Mouse (Mus musculus) forebrain, embryonic 13.5 days (tissue): ENCODE measurements around the gene Insl5. TPM values are rescaled to one million over a fixed set of nuclear protein-coding genes. Genes with fewer than 3 reads are reported as not detected.

ENCODE experiments used
- ATAC-seq: fragments of 200-750 bp; cut with Nextera tagmentation; 2 replicates; pipeline ENCODE4 v1.8.0; 2017
- H3K27ac ChIP-seq: fragments of 300-500 bp; sonication (generic); 2 replicates; pipeline ENCODE4 v1.5.1; 2015; ENCODE audit warnings: inconsistent platforms, mild to moderate bottlenecking, moderate library complexity
- H3K27me3 ChIP-seq: fragments of 300-500 bp; sonication (generic); 2 replicates; pipeline ENCODE4 v1.6.1; 2015; ENCODE audit warnings: mild to moderate bottlenecking, inconsistent platforms
- H3K36me3 ChIP-seq: fragments of 300-500 bp; sonication (generic); 2 replicates; pipeline ENCODE4 v1.6.1; 2015; ENCODE audit warnings: mild to moderate bottlenecking, inconsistent platforms; ENCODE audit not compliant: poor library complexity, severe bottlenecking
- H3K4me1 ChIP-seq: fragments of 300-500 bp; sonication (generic); 2 replicates; pipeline ENCODE4 v1.6.1; 2015; ENCODE audit warnings: inconsistent platforms
- H3K4me2 ChIP-seq: fragments of 300-500 bp; sonication (generic); 2 replicates; pipeline ENCODE4 v1.6.1; 2015; ENCODE audit warnings: inconsistent platforms, mild to moderate bottlenecking, moderate library complexity
- H3K4me3 ChIP-seq: fragments of 300-500 bp; sonication (generic); 2 replicates; pipeline ENCODE4 v1.5.1; 2015; ENCODE audit warnings: mild to moderate bottlenecking, inconsistent platforms
- H3K9ac ChIP-seq: fragments of 300-500 bp; sonication (generic); 2 replicates; pipeline ENCODE4 v1.6.1; 2015; ENCODE audit warnings: mild to moderate bottlenecking, inconsistent platforms
- H3K9me3 ChIP-seq: fragments of 300-500 bp; sonication (generic); replicated peaks from 2 replicates; pipeline ENCODE4 v1.6.1; 2016; ENCODE audit warnings: inconsistent platforms
- whole genome bisulfite sequencing: fragments of 180-500 bp; shearing (Covaris S2); methylation state at CpG from one replicate; pipeline ENCODE4 v1.1.7; 2015; 5-methylcytosine and 5-hydroxymethylcytosine counted together
- polyA plus RNA-seq: library from polyadenylated mRNA; unstranded; fragments of >200 nt; fragmentation: Nextera tagmentation; extraction: Ambion mirVana; gene quantifications from 2 replicates; pipeline ENCODE4 v1.2.1, GENCODE M21; 2015

Gene Insl5
- 0.43 TPM in 1 of 2 replicates, not detected in the other for polyA plus RNA-seq

GRCm38 (mm10) chr4:103026621-103027020, at the start of gene Insl5:
Gene Insl5, minus strand, starts transcription at chr4:103026842.
- Histone ChIP-seq H3K4me3 (no peak within 1 kb of the TSS), H3K4me2 (no peak within 1 kb of the TSS), H3K9ac (no peak within 1 kb of the TSS), H3K4me1 (no peaks in the 10 kb centered on the region), H3K27me3 (no peaks in the 10 kb centered on the region), H3K27ac (no peak within 1 kb of the TSS), H3K9me3 (no peaks in the 10 kb centered on the region), H3K36me3 (no peaks in the 10 kb centered on the region)
- whole genome bisulfite sequencing = 97% methylated on average over 4 of the region's 4 CpGs
- ATAC-seq = no peak

- no peak overlapping the region for H3K9ac ChIP-seq
- H3K36me3 ChIP-seq = no peaks in the 10 kb centered on the region
Measured at GRCm38 (mm10) chr4:103070631-103071030, 44.0 kb upstream of the Insl5 start.

GRCm38 (mm10) chr4:103067906-103068655, 41.4 kb upstream of the Insl5 start:
- ATAC-seq = no peak
- Histone ChIP-seq H3K4me1 (peaks cover 10% of the 10 kb centered on the region), H3K27ac (no peak overlapping the region), H3K9ac (no peak overlapping the region), H3K4me2 (no peak overlapping the region), H3K27me3 (no peaks in the 10 kb centered on the region), H3K9me3 (no peaks in the 10 kb centered on the region), H3K4me3 (no peak overlapping the region), H3K36me3 (no peaks in the 10 kb centered on the region)
- WGBS = 37% methylated on average over 6 of the region's 6 CpGs

More at GRCm38 (mm10) chr4:103070631-103071030, 44.0 kb upstream of the Insl5 start:
- WGBS = 65% methylated on average over 3 of the region's 3 CpGs
- Histone ChIP-seq H3K4me2 (no peak overlapping the region), H3K4me3 (no peak overlapping the region), H3K4me1 (peaks cover 10% of the 10 kb centered on the region), H3K27me3 (no peaks in the 10 kb centered on the region), H3K9me3 (no peaks in the 10 kb centered on the region), H3K27ac (no peak overlapping the region)
- no peak for ATAC-seq

GRCm38 (mm10) chr4:103064976-103065375, 38.3 kb upstream of the Insl5 start:
- H3K9me3 ChIP-seq = no peaks in the 10 kb centered on the region
- ATAC-seq = no peak
- H3K27ac ChIP-seq = no peak overlapping the region
- no peak overlapping the region for H3K9ac ChIP-seq
- no peak overlapping the region for H3K4me2 ChIP-seq
- H3K36me3 ChIP-seq = no peaks in the 10 kb centered on the region
- H3K4me1 ChIP-seq = peaks cover 10% of the 10 kb centered on the region
- H3K27me3 ChIP-seq = no peaks in the 10 kb centered on the region
- WGBS = 86% methylated on average over 5 of the region's 5 CpGs
- H3K4me3 ChIP-seq = no peak overlapping the region

- no peak overlapping the region for H3K27ac ChIP-seq
- H3K4me2 ChIP-seq = no peak overlapping the region
- no peak overlapping the region for H3K9ac ChIP-seq
- 76% methylated on average over 2 of the region's 2 CpGs for WGBS
- H3K27me3 ChIP-seq = no peaks in the 10 kb centered on the region
- H3K4me3 ChIP-seq = no peak overlapping the region
- H3K36me3 ChIP-seq = no peaks in the 10 kb centered on the region
- H3K4me1 ChIP-seq = peaks cover 10% of the 10 kb centered on the region
- ATAC-seq = no peak
- H3K9me3 ChIP-seq = no peaks in the 10 kb centered on the region
Measured at GRCm38 (mm10) chr4:103064421-103064820, 37.8 kb upstream of the Insl5 start.

- Histone ChIP-seq H3K4me1 (no peaks in the 10 kb centered on the region), H3K27ac (no peak overlapping the region), H3K4me2 (no peak overlapping the region), H3K36me3 (peaks cover 7% of the 10 kb centered on the region; the same call in 1 of the 2 replicates), H3K27me3 (no peaks in the 10 kb centered on the region), H3K9ac (no peak overlapping the region), H3K4me3 (no peak overlapping the region), H3K9me3 (no peaks in the 10 kb centered on the region)
- no peak for ATAC-seq
- WGBS = 94% methylated on average over 5 of the region's 5 CpGs
Measured at GRCm38 (mm10) chr4:103056909-103057308, 30.3 kb upstream of the Insl5 start.

GRCm38 (mm10) chr4:103048046-103048445, 21.4 kb upstream of the Insl5 start:
- WGBS = 91% methylated on average over 11 of the region's 11 CpGs
- H3K4me2 ChIP-seq = no peak overlapping the region
- no peaks in the 10 kb centered on the region for H3K4me1 ChIP-seq
- no peak for ATAC-seq
- H3K4me3 ChIP-seq = no peak overlapping the region
- H3K9ac ChIP-seq = no peak overlapping the region
- H3K27me3 ChIP-seq = no peaks in the 10 kb centered on the region
- H3K27ac ChIP-seq = no peak overlapping the region
- peaks cover 3% of the 10 kb centered on the region; the same call in 1 of the 2 replicates for H3K9me3 ChIP-seq
- no peaks in the 10 kb centered on the region for H3K36me3 ChIP-seq

GRCm38 (mm10) chr4:103042997-103043396, 16.4 kb upstream of the Insl5 start:
- H3K27ac ChIP-seq = no peak overlapping the region
- no peak overlapping the region for H3K9ac ChIP-seq
- H3K27me3 ChIP-seq = no peaks in the 10 kb centered on the region
- no peak overlapping the region for H3K4me2 ChIP-seq
- H3K9me3 ChIP-seq = no peaks in the 10 kb centered on the region
- WGBS = 90% methylated on average over 11 of the region's 11 CpGs
- no peak overlapping the region for H3K4me3 ChIP-seq
- ATAC-seq = no peak
- H3K4me1 ChIP-seq = no peaks in the 10 kb centered on the region
- H3K36me3 ChIP-seq = no peaks in the 10 kb centered on the region

- Histone ChIP-seq H3K9me3 (no peaks in the 10 kb centered on the region), H3K4me2 (no peak overlapping the region), H3K36me3 (no peaks in the 10 kb centered on the region), H3K27me3 (no peaks in the 10 kb centered on the region), H3K4me3 (no peak overlapping the region), H3K27ac (no peak overlapping the region), H3K4me1 (no peaks in the 10 kb centered on the region), H3K9ac (no peak overlapping the region)
- 80% methylated on average over 5 of the region's 5 CpGs for WGBS
- no peak for ATAC-seq
Measured at GRCm38 (mm10) chr4:103039838-103040191, 13.2 kb upstream of the Insl5 start.

GRCm38 (mm10) chr4:103039103-103039837, 12.6 kb upstream of the Insl5 start:
- no peaks in the 10 kb centered on the region for H3K4me1 ChIP-seq
- no peaks in the 10 kb centered on the region for H3K9me3 ChIP-seq
- H3K36me3 ChIP-seq = no peaks in the 10 kb centered on the region
- no peak overlapping the region for H3K27ac ChIP-seq
- H3K4me2 ChIP-seq = no peak overlapping the region
- H3K27me3 ChIP-seq = no peaks in the 10 kb centered on the region
- H3K9ac ChIP-seq = no peak overlapping the region
- no peak overlapping the region for H3K4me3 ChIP-seq
- WGBS = 83% methylated on average over 14 of the region's 14 CpGs
- ATAC-seq = no peak

GRCm38 (mm10) chr4:103028177-103029088, 1.8 kb upstream of the Insl5 start:
- WGBS = 81% methylated on average over 13 of the region's 13 CpGs
- no peak for ATAC-seq
- Histone ChIP-seq H3K27me3 (no peaks in the 10 kb centered on the region), H3K4me2 (no peak overlapping the region), H3K9ac (no peak overlapping the region), H3K9me3 (no peaks in the 10 kb centered on the region), H3K4me3 (no peak overlapping the region), H3K4me1 (no peaks in the 10 kb centered on the region), H3K27ac (no peak overlapping the region), H3K36me3 (no peaks in the 10 kb centered on the region)

- no peak for ATAC-seq
- Histone ChIP-seq H3K4me1 (no peaks in the 10 kb centered on the region), H3K36me3 (no peaks in the 10 kb centered on the region), H3K4me3 (no peak overlapping the region), H3K9ac (no peak overlapping the region), H3K9me3 (no peaks in the 10 kb centered on the region), H3K27ac (no peak overlapping the region), H3K27me3 (no peaks in the 10 kb centered on the region), H3K4me2 (no peak overlapping the region)
- WGBS = 80% methylated on average over 7 of the region's 7 CpGs
Measured at GRCm38 (mm10) chr4:103027745-103028144, 1.1 kb upstream of the Insl5 start.
